Mouse (Mus musculus): Measurements from ENCODE around the gene Nrxn3.

DNA sequence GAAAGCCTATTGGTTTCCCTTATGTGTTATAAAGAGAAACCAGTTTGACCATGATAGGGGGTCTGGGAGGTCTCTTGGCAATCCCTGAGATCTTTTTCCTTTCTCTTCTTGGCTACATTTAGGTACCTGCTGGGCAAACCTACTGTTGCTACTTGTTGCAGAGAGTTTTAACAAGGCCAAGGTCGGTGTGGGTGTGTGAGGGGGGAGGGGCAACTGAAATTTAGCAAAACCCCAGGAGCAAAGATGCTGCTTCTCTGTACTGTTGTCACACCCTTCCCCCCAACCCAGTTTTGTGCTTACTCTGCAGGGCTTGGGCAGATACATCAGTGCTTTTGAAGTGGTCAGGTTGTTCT, 178.0 kb downstream of the Nrxn3 start:
- no peak for TF ChIP-seq MYOD1 (IDR thresholded peaks at IDR 0.05; ENCODE audit: control insufficient read depth in 1 of 3, insufficient read length in 2 of 3, low read depth in 2 of 3)
- TF ChIP-seq POLR2A (IDR thresholded peaks at IDR 0.05; ENCODE audit: insufficient read length, low read depth) = no peak
- TF ChIP-seq MAX (IDR thresholded peaks at IDR 0.05; ENCODE audit: low read depth) = no peak
- no peak for TF ChIP-seq CEBPB (IDR thresholded peaks at IDR 0.05; ENCODE audit: insufficient read depth, poor library complexity, severe bottlenecking)
- no peak for TF ChIP-seq SRF (IDR thresholded peaks at IDR 0.05; ENCODE audit: control insufficient read depth, insufficient read length, low read depth)
- TF ChIP-seq E2F4 (IDR thresholded peaks at IDR 0.05; ENCODE audit: insufficient read depth) = no peak
